Mouse (Mus musculus): ENCODE measurements around the gene Crmp1. TPM values are rescaled to one million over a fixed set of nuclear protein-coding genes. Genes with fewer than 3 reads are reported as not detected.
A peak's percentile ranks its signal among the peaks of the same experiment; 100 is the strongest.

The Crmp1 gene
- polyA plus RNA-seq, 1 experiment from 2014 or later = 106 TPM

DNA sequence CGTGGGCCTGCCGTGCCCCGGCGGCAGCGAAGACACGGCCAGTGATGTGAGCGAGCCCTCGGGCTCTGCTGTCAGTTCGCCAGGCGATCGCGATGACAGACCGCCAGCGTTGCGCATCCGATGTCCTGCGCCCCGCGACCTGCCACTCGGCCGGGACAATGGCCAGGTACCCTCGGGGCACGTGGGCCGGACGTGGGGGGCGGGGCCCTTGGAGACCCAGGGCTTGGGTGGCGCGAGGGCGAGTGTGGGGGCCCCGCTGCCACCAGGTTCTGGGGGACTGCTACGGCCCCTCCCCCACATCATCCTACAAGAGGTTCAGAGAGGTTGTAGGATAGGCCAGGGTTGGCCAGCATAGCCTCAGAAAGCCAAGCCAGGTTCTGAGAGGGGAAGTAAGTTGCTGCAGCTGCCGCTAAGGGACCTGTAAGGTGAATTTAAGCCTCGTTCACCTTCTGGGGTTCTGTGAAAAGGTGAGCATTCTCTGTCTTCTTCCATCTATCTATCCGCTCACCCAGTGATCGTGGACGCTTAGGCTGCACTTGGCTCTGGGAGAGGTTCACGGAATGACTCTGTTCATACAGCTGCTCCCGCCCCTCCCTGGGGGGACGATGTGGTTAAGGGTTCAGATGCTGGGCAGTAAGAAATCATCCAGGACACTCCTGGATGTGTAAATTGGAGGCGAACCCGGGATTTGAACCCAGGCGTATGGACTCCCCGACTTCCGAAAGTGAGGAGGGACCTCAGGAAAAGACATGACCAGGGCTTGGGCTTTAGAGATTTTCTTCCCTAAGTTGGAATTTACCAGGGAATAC lies 824 bp downstream of the Crmp1 start:
- H3K27ac ChIP-seq = peak overlapping the region; percentile 35; the same call in 1 of the 2 replicates
- H3K4me1 ChIP-seq = peaks cover 62% of the 10 kb centered on the region
- H3K9me3 ChIP-seq = no peaks in the 10 kb centered on the region
- peak; percentile 14 for DNase-seq (ENCODE audit: extremely low spot score, low spot score)
- H3K27me3 ChIP-seq (ENCODE audit: poor library complexity, severe bottlenecking) = peaks cover 86% of the 10 kb centered on the region
- peak overlapping the region; percentile 59 for H3K4me3 ChIP-seq
- H3K36me3 ChIP-seq (replicated peaks) = no peaks in the 10 kb centered on the region
- 8% methylated on average over 44 of the region's 44 CpGs for WGBS

DNA sequence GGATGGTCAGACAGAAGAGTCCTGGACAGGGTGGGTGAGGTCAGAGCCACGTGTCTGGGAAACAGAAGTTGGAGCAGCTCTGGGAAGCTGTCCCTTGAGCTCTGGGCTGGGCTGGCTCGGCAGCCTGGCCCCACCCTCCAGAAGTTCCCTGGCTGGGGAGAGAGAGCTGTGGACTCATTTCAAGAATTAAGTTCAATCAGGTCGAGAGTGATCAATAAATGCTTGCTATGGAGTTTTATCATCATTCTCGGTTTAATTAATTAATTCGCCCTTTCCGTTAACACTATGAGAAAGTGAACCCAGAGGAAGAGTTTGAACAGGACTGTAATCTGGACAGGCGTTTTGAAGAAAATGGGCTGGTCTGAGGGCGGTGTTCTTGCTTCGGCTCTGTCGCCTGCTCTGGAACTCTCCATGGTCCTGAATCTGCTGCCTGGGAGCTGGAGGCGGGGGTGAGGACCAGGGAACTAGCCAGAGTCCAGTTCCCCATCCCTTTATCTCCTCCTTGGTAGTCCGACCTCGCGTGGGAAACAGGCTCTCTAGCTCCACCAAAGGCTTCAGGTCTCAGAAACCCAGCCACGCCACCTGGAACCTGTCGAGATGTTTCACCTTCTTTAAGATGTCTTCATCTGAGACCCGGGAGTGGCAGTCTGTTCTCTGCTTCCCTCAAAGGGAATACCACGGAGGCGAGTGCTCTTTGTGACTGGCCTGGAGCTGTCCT lies 1.6 kb downstream of the Crmp1 start:
- DNase-seq (ENCODE audit: extremely low spot score, low spot score) = peak; percentile 79
- H3K27me3 ChIP-seq (ENCODE audit: poor library complexity, severe bottlenecking) = peaks cover 83% of the 10 kb centered on the region
- no peaks in the 10 kb centered on the region for H3K36me3 ChIP-seq (replicated peaks)
- no peaks in the 10 kb centered on the region for H3K9me3 ChIP-seq
- 0 out of 2 replicates have a peak overlapping the region, but pooled peaks have one; percentile 35 for H3K27ac ChIP-seq
- H3K4me1 ChIP-seq = peaks cover 69% of the 10 kb centered on the region
- peak overlapping the region; percentile 83 for H3K4me3 ChIP-seq
- 1% methylated on average over 19 of the region's 19 CpGs for WGBS

DNA sequence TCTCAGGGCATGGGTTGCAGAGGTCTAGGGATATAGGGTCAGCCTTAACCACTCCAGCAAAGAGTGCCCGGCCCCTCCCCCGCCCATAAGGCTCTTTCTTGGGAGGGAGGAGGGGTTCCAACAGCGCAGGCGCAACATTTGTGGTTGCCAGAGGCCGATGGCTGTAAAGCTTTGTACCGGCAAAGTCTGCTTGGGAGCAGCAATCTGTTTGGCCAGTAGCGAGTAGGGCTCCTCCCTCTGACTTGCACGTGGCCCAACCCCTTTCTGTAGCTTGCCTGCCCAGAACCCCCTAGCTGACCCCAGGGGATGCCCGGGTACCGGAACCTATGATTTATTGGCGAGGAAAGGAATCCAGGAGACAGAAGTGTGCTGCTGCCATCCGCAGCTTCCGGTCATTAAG lies 2.4 kb downstream of the Crmp1 start:
- 2% methylated on average over 13 of the region's 13 CpGs for WGBS
- Histone ChIP-seq H3K9me3 (no peaks in the 10 kb centered on the region), H3K27ac (0 out of 2 replicates have a peak overlapping the region, but pooled peaks have one; percentile 35), H3K36me3 (replicated peaks) (no peaks in the 10 kb centered on the region), H3K27me3 (ENCODE audit: poor library complexity, severe bottlenecking) (peaks cover 80% of the 10 kb centered on the region), H3K4me3 (peak overlapping the region; percentile 83), H3K4me1 (peaks cover 77% of the 10 kb centered on the region)
- DNase-seq (ENCODE audit: extremely low spot score, low spot score) = peak; percentile 50

DNA sequence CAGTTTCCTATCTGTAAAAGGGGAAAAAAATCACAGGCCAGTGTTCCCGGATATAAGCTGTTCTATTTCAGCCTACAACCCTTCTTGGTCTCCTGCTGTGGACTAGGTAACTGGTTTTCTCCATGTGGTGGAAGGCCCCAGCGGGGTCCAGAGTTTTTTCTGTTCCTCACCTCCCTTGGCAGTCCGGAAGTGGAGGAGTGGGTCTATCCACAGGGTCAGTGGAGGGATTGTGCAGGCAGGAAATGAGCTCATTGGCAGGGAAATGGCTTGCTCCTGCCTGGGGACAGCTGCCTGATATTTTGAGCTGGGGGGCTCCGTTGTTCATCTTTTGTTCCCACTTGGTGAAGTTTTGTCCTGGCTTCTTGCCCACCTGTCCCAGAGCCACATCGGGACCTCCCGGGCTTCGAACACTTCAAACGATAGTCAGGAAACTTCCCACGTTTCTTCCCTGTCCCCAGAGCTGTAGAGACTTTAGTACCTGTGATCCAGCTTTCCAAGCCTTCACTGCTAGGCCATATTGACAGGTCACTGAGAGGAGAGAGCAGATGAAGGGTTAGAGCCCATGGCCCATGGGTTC lies 3.0 kb downstream of the Crmp1 start:
- WGBS = 45% methylated on average over 9 of the region's 9 CpGs

DNA sequence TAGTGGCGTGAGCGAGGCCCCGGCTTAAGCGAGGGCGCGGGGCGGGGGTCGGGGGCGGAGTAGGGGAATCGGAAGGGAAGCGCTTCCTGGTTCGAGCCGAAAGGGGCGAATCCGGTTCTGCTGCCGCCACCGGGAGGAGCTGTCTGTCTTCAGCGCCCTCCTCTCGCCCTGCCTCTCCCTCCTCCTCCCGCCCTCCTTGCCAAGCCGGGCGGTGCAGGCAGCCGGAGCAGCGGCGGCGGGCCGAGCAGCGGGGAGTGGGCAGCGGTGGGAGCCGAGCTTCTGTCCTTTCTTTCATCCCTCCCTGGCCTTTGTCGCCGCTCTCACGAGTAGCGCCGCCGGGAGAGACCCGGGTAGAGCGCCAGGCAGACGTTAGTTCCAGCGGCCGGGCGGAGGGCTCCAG lies 3.9 kb downstream of the Crmp1 start:
- under 1% methylated on average over 39 of the region's 42 CpGs for WGBS
- peak; percentile 79 for DNase-seq (ENCODE audit: extremely low spot score, low spot score)
- H3K4me1 ChIP-seq = peaks cover 77% of the 10 kb centered on the region
- H3K36me3 ChIP-seq (replicated peaks) = no peaks in the 10 kb centered on the region
- peak overlapping the region; percentile 93 for H3K27ac ChIP-seq
- H3K9me3 ChIP-seq = no peaks in the 10 kb centered on the region
- peak overlapping the region; percentile 83 for H3K4me3 ChIP-seq
- H3K27me3 ChIP-seq (ENCODE audit: poor library complexity, severe bottlenecking) = peaks cover 65% of the 10 kb centered on the region

More for the DNA sequence above, 3.0 kb downstream of the Crmp1 start:
- Histone ChIP-seq H3K27ac (peak overlapping the region; percentile 93; the same call in 1 of the 2 replicates), H3K36me3 (replicated peaks) (no peaks in the 10 kb centered on the region), H3K27me3 (ENCODE audit: poor library complexity, severe bottlenecking) (peaks cover 74% of the 10 kb centered on the region), H3K9me3 (no peaks in the 10 kb centered on the region), H3K4me3 (peak overlapping the region; percentile 83), H3K4me1 (peaks cover 77% of the 10 kb centered on the region)
- peak; percentile 21 for DNase-seq (ENCODE audit: extremely low spot score, low spot score)

DNA sequence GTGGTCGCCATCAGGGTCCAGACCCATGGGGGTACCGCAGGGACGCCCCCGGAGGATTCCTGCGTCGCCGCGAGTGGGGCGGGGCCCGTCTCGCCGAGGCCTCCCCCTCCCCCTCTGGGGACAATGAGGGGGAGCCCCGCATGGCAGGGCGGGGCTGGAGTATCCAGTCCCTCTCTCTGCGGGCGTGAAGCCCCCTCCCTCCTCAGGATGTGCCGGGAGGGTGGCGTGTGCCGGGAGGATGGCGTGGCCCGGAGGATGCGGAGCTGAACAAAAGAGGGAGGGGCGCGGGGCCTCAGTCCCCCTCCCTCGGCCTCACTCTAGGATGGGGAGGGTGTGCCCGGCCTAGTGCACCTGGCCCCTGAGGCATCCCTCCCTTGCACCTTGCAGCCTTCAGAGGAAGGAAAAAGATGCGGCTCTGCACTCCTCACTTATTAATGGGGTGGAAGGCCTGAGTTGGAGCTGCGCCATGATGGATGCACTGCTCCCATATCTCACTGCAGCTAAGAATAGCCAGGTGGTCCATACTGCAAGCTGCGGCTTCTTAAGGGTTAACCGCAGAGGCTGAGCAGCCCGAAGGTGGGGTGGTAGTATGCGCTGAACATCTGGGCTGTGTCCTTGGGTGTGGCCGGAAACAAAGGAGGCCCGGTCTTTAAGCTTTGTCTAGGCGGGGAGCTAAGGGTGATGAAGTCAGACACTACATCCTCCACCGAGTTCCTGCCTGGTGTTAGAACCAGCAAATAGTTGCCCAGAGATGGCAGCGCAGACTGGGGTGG lies 4.6 kb downstream of the Crmp1 start:
- peak; percentile 19 for DNase-seq (ENCODE audit: extremely low spot score, low spot score)
- Histone ChIP-seq H3K9me3 (no peaks in the 10 kb centered on the region), H3K36me3 (replicated peaks) (no peaks in the 10 kb centered on the region), H3K4me3 (peak overlapping the region; percentile 83), H3K4me1 (peaks cover 75% of the 10 kb centered on the region), H3K27me3 (ENCODE audit: poor library complexity, severe bottlenecking) (peaks cover 58% of the 10 kb centered on the region), H3K27ac (peak overlapping the region; percentile 93)
- WGBS = under 1% methylated on average over 31 of the region's 37 CpGs

DNA sequence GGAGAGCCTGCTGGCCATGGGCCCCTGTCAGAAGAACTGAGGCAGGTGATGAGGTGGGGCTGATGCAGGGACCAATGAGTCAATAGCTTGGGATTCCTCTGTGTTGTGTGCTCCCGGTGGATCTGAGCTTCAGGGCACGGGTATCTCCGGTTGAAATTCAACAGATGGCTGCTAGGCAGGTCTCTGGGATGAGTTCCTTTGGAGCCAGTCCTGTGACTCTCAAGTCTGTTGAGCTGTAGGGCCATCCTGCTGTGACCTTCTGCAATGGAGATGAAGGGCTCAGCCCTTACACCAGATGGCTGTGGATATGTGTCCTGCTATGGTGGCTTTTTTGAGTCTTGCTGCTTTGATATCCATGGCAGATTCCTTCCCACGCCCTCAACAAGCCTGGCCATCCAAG lies 5.7 kb downstream of the Crmp1 start:
- WGBS = 64% methylated on average over 4 of the region's 4 CpGs
- Histone ChIP-seq H3K27me3 (ENCODE audit: poor library complexity, severe bottlenecking) (peaks cover 47% of the 10 kb centered on the region), H3K27ac (peak overlapping the region; percentile 93; the same call in 1 of the 2 replicates)

DNA sequence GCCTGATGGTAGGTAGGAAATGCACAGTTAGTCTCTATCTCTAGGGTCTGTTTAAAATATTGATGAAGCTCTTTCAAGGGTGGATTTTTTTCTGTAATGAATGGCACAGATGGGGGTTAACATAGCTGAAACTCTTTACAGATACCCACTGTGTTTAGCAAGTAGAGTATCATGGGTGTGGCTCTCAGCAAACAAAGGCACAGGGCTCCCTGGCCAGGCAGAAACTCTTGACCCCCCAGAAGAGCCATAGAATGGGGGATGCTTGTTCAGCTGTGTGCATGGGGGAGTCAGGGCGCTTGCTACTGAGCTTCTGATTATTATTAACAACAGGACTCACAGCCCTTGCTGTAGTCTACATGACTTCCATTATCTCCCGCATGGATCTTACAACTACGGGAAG lies 7.1 kb downstream of the Crmp1 start:
- no peaks in the 10 kb centered on the region for H3K9me3 ChIP-seq
- H3K4me1 ChIP-seq = peaks cover 50% of the 10 kb centered on the region
- no peak overlapping the region for H3K4me3 ChIP-seq
- WGBS = 79% methylated on average over 3 of the region's 3 CpGs
- no peak for DNase-seq (ENCODE audit: extremely low spot score, low spot score)
- no peak overlapping the region for H3K27ac ChIP-seq
- H3K36me3 ChIP-seq (replicated peaks) = peaks cover 16% of the 10 kb centered on the region
- peaks cover 33% of the 10 kb centered on the region for H3K27me3 ChIP-seq (ENCODE audit: poor library complexity, severe bottlenecking)

More for the DNA sequence above, 5.7 kb downstream of the Crmp1 start:
- H3K4me1 ChIP-seq = peaks cover 64% of the 10 kb centered on the region
- H3K36me3 ChIP-seq (replicated peaks) = peaks cover 4% of the 10 kb centered on the region; the same call in 1 of the 2 replicates
- H3K4me3 ChIP-seq = peak overlapping the region; percentile 83
- peak; percentile 14 for DNase-seq (ENCODE audit: extremely low spot score, low spot score)
- no peaks in the 10 kb centered on the region for H3K9me3 ChIP-seq

DNA sequence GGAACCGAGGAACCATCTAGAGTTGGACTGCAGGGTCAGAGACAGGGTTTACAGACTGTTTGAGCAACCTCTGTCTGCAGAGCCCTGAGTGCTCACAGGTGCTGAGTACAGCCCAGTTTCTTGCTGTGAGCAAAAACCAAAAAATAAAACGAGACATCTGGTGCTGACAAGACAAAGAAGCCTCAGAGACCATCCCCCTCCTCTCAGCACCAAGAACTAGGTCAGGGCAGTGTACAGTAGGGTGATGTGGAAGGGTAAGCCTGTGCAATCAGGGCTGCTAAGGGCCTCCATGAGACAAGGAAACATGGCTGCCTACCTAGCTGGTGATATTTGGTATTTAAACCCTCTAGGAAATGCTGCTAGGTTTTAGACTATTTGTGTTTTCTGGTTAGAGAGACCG lies 9.9 kb downstream of the Crmp1 start:
- no peak overlapping the region for H3K27ac ChIP-seq
- WGBS = 86% methylated on average over 3 of the region's 3 CpGs
- no peak for DNase-seq (ENCODE audit: extremely low spot score, low spot score)
- no peak overlapping the region for H3K4me3 ChIP-seq
- H3K4me1 ChIP-seq = peaks cover 25% of the 10 kb centered on the region
- no peaks in the 10 kb centered on the region for H3K9me3 ChIP-seq
- peaks cover 22% of the 10 kb centered on the region for H3K36me3 ChIP-seq (replicated peaks)
- peaks cover 6% of the 10 kb centered on the region for H3K27me3 ChIP-seq (ENCODE audit: poor library complexity, severe bottlenecking)

DNA sequence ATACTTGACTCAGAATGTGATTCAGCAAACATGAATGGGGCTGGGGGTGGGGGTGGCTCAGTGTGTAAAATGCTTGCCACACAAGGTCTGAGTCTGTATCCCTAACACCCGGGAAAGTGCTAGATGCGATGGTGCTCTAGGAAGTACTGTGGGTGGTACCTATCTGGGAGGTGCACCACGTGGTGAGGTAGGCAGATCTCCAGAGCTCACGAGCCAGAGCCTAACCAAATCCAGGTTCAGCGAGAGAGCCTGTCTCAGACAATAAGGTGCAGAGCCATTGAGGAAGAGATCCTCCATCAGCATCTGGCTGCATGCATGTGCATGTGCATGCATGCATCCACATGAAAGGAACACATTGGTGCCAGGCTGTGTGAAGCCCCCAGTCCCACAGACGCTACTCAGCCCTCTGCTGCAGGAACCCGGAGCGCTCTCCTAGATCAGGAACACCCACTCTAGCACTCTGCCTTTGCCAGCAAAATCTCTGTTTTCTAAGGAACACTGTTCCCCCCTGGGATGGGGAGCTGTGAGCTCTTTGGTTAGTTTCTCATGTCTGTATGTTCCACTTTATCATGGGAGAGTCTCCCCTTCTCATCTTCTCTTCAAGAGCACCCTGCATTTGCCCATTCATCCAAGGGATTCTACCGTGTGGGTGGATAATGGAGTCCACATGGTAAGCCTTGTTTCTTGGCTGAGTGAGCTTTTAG lies 10.5 kb downstream of the Crmp1 start:
- DNase-seq (ENCODE audit: extremely low spot score, low spot score) = no peak
- WGBS = 88% methylated on average over 9 of the region's 9 CpGs
- H3K4me1 ChIP-seq = peaks cover 18% of the 10 kb centered on the region

DNA sequence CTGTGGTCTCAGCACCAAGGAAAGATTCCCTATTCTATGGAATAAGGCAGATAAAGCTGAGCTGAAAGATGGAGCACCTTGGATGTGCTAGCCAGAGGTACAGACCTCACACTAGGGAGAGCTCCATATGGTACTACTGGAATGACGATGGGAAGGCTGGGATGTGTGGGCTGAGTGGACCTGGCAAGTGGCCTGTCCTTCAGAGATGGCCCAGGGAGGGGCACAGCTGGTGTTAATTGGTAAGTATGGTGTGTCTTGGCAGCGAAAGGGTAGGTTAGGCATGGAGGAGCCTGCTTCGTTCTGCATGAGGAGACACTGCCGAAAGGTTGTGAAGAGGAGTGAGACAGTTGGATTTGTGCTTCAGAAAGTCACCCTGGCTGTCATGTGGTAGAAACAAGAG lies 12.8 kb downstream of the Crmp1 start:
- WGBS = 85% methylated on average over 4 of the region's 4 CpGs
- Histone ChIP-seq H3K27me3 (ENCODE audit: poor library complexity, severe bottlenecking) (no peaks in the 10 kb centered on the region), H3K27ac (no peak overlapping the region), H3K9me3 (no peaks in the 10 kb centered on the region), H3K4me3 (no peak overlapping the region), H3K36me3 (replicated peaks) (peaks cover 22% of the 10 kb centered on the region), H3K4me1 (no peaks in the 10 kb centered on the region)
- DNase-seq (ENCODE audit: extremely low spot score, low spot score) = no peak

More for the DNA sequence above, 10.5 kb downstream of the Crmp1 start:
- Histone ChIP-seq H3K27me3 (ENCODE audit: poor library complexity, severe bottlenecking) (no peaks in the 10 kb centered on the region), H3K36me3 (replicated peaks) (peaks cover 22% of the 10 kb centered on the region), H3K27ac (no peak overlapping the region), H3K9me3 (no peaks in the 10 kb centered on the region), H3K4me3 (no peak overlapping the region)

DNA sequence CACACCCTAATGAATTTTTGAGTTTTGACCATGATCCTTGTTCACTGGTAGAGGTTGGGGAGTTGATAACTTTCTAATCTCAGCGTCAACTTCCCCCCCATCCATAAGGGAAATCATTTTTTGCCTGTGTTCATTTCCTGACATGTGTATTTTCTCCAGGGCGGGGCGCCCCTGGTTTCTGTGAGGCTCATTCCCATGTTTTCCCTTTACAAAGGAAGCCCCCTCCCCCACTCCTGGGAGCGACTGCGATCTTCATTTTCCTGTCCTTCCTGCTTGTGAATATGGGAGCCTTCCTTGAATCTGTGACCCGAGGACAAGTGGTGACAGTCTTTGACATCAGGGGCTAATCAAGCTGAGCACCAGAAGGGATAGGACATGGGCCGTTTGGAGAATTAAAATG lies 15.1 kb downstream of the Crmp1 start:
- Histone ChIP-seq H3K4me1 (no peaks in the 10 kb centered on the region), H3K9me3 (no peaks in the 10 kb centered on the region), H3K4me3 (no peak overlapping the region), H3K27ac (no peak overlapping the region), H3K27me3 (ENCODE audit: poor library complexity, severe bottlenecking) (no peaks in the 10 kb centered on the region), H3K36me3 (replicated peaks) (peaks cover 22% of the 10 kb centered on the region)
- whole genome bisulfite sequencing = 77% methylated on average over 7 of the region's 7 CpGs
- DNase-seq (ENCODE audit: extremely low spot score, low spot score) = no peak
